ENCODE assay signal across 20 mouse cellular contexts in genomic region chr3:114507690-114508332, GRCm38 (mm10).
DNase-seq lines count a peak whose midpoint lies in the region; ATAC-seq and TF ChIP-seq lines count a peak whose summit lies in the region.
"Had no signal": no experiment of that assay in that cellular context is flagged by ENCODE, and none has a peak within 500 bp of the region (broad histone marks: within the 10 kb centered on the region; RNA-seq: fewer than 3 reads in every experiment).

No protein-coding gene starts in this region.

- H3K9me3 ChIP-seq in hindbrain, embryonic 12.5 days (replicated peaks), result no peaks in the 10 kb centered on the region
- H3K9me3 ChIP-seq in midbrain, postnatal 0 days (ENCODE audit: low read length), result no peaks in the 10 kb centered on the region
- H3K9me3 ChIP-seq: heart, embryonic 13.5 days; liver, embryonic 13.5 days had no signal

- H3K27me3 ChIP-seq in hindbrain, embryonic 12.5 days, result no peaks in the 10 kb centered on the region
- H3K27me3 ChIP-seq in midbrain, postnatal 0 days (ENCODE audit: insufficient read depth, low read length), result no peaks in the 10 kb centered on the region
- no peaks in the 10 kb centered on the region for H3K27me3 ChIP-seq in cerebellum, adult 2 months (ENCODE audit: control insufficient read depth, insufficient read depth, low read length)
- H3K27me3 ChIP-seq: heart, embryonic 13.5 days; liver, embryonic 13.5 days had no signal

- ATAC-seq in hindbrain, embryonic 12.5 days (ENCODE audit: low FRiP score), result peak; percentile 87
- ATAC-seq in midbrain, postnatal 0 days (ENCODE audit: low FRiP score), result peak; percentile 49; the same call in 1 of the 2 replicates
- ATAC-seq: lung, postnatal 0 days had no signal

- H3K9ac ChIP-seq in hindbrain, embryonic 12.5 days, result no peak overlapping the region
- no peak overlapping the region for H3K9ac ChIP-seq in midbrain, postnatal 0 days (replicated peaks; ENCODE audit: low read length, poor library complexity, severe bottlenecking)
- H3K9ac ChIP-seq: heart, embryonic 13.5 days; liver, embryonic 13.5 days had no signal

- H3K36me3 ChIP-seq in hindbrain, embryonic 12.5 days, result no peaks in the 10 kb centered on the region
- no peaks in the 10 kb centered on the region for H3K36me3 ChIP-seq in midbrain, postnatal 0 days (ENCODE audit: insufficient read depth, low read length)
- H3K36me3 ChIP-seq: heart, embryonic 13.5 days; liver, embryonic 13.5 days had no signal

- no peak for TF ChIP-seq CTCF in midbrain, postnatal 0 days (IDR thresholded peaks at IDR 0.05)
- TF ChIP-seq CTCF in cerebellum, adult 2 months (IDR thresholded peaks at IDR 0.05; ENCODE audit: borderline replicate concordance, insufficient read depth, low read depth, low read length), result no peak

- H3K4me3 ChIP-seq in hindbrain, embryonic 12.5 days, result no peak overlapping the region
- H3K4me3 ChIP-seq in midbrain, postnatal 0 days (ENCODE audit: low read depth, low read length), result no peak overlapping the region
- no peak overlapping the region for H3K4me3 ChIP-seq in cerebellum, adult 2 months (replicated peaks; ENCODE audit: insufficient read depth, low read depth, low read length)
- H3K4me3 ChIP-seq: heart, embryonic 13.5 days; liver, embryonic 13.5 days had no signal

- peak; percentile 80 for DNase-seq in heart, adult 11 months
- no peak for DNase-seq in heart, adult 8-10 months (ENCODE audit: low spot score)
- DNase-seq in embryo, embryonic 11.5 days (ENCODE audit: low read depth, low spot score), result peak; percentile 8
- peak; percentile 46 for DNase-seq in midbrain, postnatal 0 days (ENCODE audit: low spot score)
- DNase-seq in adrenal gland, postnatal 10 days, result no peak
- DNase-seq in urinary bladder, postnatal 10 days (ENCODE audit: low spot score), result no peak
- no peak for DNase-seq in cerebellum, adult 2 months
- DNase-seq: adrenal gland, postnatal 36 days; cerebellum, postnatal 25 days; gastrocnemius, postnatal 25 days; heart, postnatal 4 days; kidney, adult 18-20 months; kidney, postnatal 4 days; layer of hippocampus, postnatal 36 days; left cerebral cortex, postnatal 4 days; liver, embryonic 13.5 days; retina, postnatal 1 day had no signal

- 60% methylated on average over 7 of the region's 7 CpGs for whole genome bisulfite sequencing in hindbrain, embryonic 12.5 days
- 64% methylated on average over 7 of the region's 7 CpGs for WGBS in midbrain, postnatal 0 days
- WGBS in cerebellum, adult 2 months, result 72% methylated on average over 7 of the region's 7 CpGs

- no peak overlapping the region; the same call in 1 of the 2 replicates for H3K27ac ChIP-seq in hindbrain, embryonic 12.5 days
- H3K27ac ChIP-seq in midbrain, postnatal 0 days (ENCODE audit: low read depth, low read length), result no peak overlapping the region
- no peak overlapping the region for H3K27ac ChIP-seq in cerebellum, adult 2 months (ENCODE audit: insufficient read depth, low read length)
- H3K27ac ChIP-seq: heart, embryonic 13.5 days; liver, embryonic 13.5 days had no signal

- TF ChIP-seq POLR2A in cerebellum, adult 2 months (IDR thresholded peaks at IDR 0.05; ENCODE audit: borderline replicate concordance, insufficient read depth, low read length), result no peak

- H3K4me2 ChIP-seq in hindbrain, embryonic 12.5 days (replicated peaks), result no peak overlapping the region
- H3K4me2 ChIP-seq in midbrain, postnatal 0 days (ENCODE audit: low read depth, low read length, poor library complexity, severe bottlenecking), result no peak overlapping the region
- H3K4me2 ChIP-seq: heart, embryonic 13.5 days; liver, embryonic 13.5 days had no signal

- no peaks in the 10 kb centered on the region for H3K4me1 ChIP-seq in hindbrain, embryonic 12.5 days
- H3K4me1 ChIP-seq in midbrain, postnatal 0 days (ENCODE audit: insufficient read depth, low read length), result no peaks in the 10 kb centered on the region
- H3K4me1 ChIP-seq in cerebellum, adult 2 months (ENCODE audit: control insufficient read depth, insufficient read depth, low read length), result no peaks in the 10 kb centered on the region
- H3K4me1 ChIP-seq: heart, embryonic 13.5 days; liver, embryonic 13.5 days had no signal

Comparison
In these comparisons a context has a peak if more than half of its experiments do, and no peak if none do; other contexts are left out.
1. DNase-seq: peak in heart, adult 11 months (single experiment), embryo, embryonic 11.5 days (single experiment) and midbrain, postnatal 0 days (single experiment); none in heart, adult 8-10 months (single experiment), adrenal gland, postnatal 10 days (single experiment), urinary bladder, postnatal 10 days (single experiment) and cerebellum, adult 2 months (0 of 2).